Mouse (Mus musculus) intestine, embryonic 14.5 days (tissue): Measurements from ENCODE around the gene Gpr85. TPM values are rescaled to one million over a fixed set of nuclear protein-coding genes. Genes with fewer than 3 reads are reported as not detected.

Source experiments
- polyA plus RNA-seq: library from polyadenylated mRNA; unstranded; fragments of >200 nt; fragmentation: Nextera tagmentation; extraction: Ambion mirVana; gene quantifications from 2 replicates; pipeline ENCODE4 v1.2.1, GENCODE M21; 2014

Gpr85 gene
- polyA plus RNA-seq, 1 experiment from 2014 or later, result 6.6 TPM

Other genes starting within 250 kb of the Gpr85 start
- gene Tmem168, start 231.8 kb downstream of the Gpr85 start, polyA plus RNA-seq, result 36.9 and 40.5 TPM in 2 replicates
- 18.2 and 19.6 TPM in 2 replicates for gene Bmt2, start 162.0 kb downstream of the Gpr85 start, polyA plus RNA-seq
- 85.4 and 85.8 TPM in 2 replicates for gene 2610001J05Rik, start 31.6 kb upstream of the Gpr85 start, polyA plus RNA-seq